Mouse (Mus musculus) ovary, postnatal 10 days (tissue): ENCODE results near the gene Zfp36l2.

Experiments
- DNase-seq: peaks from one replicate; pipeline ENCODE4 v3.0.0; 2022; ENCODE audit warnings: low spot score

The Zfp36l2 gene

GRCm38 (mm10) chr17:84176446-84176845, 11.3 kb downstream of the Zfp36l2 start:
- DNase-seq = no peak

DNA sequence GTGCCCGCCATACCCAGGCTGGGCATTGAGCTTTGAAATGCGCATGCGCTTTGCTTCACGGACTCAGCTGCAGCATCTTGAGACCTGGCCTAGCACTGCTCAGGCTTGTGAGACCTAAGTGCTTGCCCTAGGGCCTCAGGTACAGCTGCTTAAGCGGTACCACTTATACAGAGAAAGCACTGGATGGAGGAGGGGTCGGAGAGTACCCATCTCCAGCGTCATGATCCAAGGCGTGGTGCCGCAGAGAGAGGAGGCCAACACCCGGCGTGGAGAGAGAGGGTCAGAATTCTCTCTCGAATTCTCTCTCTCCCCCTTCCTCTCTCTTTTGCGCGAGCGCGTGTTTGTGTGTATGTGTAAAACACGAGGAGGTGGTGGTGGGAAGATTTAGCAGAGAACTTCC, 12.6 kb downstream of the Zfp36l2 start:
- no peak for DNase-seq

DNA sequence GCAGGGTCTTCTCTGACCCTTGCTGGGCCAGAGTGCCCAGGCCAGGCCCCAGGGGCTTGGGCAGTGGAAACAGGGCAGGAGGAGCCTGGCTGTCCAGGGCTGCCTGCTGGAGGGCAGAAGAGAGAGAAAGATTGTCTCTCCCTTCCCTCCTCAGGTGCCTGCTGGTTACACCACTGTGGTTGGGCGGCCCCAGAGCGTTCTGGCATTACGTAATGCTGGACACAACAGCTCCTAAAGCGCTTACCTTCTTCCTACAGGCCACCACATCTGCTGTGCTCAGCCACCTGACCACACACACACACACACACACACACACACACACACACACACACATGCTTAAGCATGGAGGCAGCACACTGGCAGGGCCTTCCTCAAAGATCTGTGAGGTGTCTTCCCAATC, 20.4 kb downstream of the Zfp36l2 start:
- DNase-seq = no peak

DNA sequence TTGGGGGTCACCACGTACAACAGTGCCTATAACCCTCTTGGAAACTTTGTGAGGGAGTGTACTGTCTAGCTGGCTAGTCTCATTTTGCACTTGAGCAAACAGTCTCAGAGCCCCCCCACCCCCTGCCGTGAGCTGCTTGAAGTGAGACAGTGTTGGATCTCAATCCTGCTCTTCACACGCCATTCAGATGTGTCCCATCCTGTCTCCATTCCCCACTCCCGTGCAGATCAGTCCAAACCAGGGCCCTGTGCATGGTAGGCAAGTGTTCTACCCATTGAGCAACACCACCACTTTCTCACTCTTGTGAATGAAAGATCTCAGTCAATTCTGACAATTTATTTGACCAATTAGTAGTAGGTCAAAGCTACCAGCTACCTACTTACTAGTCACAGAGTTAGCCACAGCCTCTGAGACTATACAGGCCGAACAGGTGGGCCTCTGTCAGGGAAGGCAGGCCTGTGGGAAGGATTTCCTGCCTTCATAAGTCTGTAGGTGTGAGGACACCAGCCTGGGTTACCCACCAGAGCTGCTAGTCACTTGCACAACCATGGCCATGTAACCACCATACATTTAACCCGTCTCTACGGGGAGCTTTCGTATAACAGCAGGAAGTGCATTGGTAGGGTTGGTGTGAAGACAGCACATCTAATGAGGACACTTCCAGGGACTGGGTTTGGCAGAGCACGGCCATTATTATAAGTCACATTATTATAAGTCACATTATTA, 21.4 kb downstream of the Zfp36l2 start:
- DNase-seq = no peak

- no peak for DNase-seq
Observed at GRCm38 (mm10) chr17:84165735-84166134, 22.0 kb downstream of the Zfp36l2 start.

- DNase-seq = no peak
Observed at GRCm38 (mm10) chr17:84164146-84164545, 23.6 kb downstream of the Zfp36l2 start.

- no peak for DNase-seq
Observed at GRCm38 (mm10) chr17:84163066-84163785, 24.5 kb downstream of the Zfp36l2 start.

- DNase-seq = no peak
Observed at GRCm38 (mm10) chr17:84162211-84162760, 25.5 kb downstream of the Zfp36l2 start.

GRCm38 (mm10) chr17:84161231-84161854, 26.4 kb downstream of the Zfp36l2 start:
- no peak for DNase-seq

DNA sequence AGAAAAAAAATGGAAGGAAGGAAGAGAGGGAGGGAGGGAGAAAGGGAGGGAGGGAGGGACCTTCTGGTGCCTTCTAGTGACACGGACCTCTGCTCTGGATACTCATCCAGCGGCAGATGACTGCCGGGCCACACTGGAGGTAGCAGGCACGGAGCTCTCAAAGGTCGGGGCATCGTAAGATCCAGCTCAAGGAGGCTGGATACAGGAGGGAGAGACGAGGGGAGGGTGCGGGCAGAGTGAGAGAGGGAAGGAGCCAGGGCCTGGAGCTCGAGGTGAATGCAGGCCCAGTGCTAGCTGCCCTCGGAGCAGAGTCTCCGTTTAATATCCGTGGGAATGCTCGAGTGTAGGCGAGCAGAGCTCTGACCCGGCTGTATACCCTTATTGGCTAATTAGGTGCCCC, 28.9 kb downstream of the Zfp36l2 start:
- DNase-seq = no peak

GRCm38 (mm10) chr17:84158461-84158795, 29.3 kb downstream of the Zfp36l2 start:
- no peak for DNase-seq

GRCm38 (mm10) chr17:84157743-84158460, 29.8 kb downstream of the Zfp36l2 start:
- DNase-seq = no peak

DNA sequence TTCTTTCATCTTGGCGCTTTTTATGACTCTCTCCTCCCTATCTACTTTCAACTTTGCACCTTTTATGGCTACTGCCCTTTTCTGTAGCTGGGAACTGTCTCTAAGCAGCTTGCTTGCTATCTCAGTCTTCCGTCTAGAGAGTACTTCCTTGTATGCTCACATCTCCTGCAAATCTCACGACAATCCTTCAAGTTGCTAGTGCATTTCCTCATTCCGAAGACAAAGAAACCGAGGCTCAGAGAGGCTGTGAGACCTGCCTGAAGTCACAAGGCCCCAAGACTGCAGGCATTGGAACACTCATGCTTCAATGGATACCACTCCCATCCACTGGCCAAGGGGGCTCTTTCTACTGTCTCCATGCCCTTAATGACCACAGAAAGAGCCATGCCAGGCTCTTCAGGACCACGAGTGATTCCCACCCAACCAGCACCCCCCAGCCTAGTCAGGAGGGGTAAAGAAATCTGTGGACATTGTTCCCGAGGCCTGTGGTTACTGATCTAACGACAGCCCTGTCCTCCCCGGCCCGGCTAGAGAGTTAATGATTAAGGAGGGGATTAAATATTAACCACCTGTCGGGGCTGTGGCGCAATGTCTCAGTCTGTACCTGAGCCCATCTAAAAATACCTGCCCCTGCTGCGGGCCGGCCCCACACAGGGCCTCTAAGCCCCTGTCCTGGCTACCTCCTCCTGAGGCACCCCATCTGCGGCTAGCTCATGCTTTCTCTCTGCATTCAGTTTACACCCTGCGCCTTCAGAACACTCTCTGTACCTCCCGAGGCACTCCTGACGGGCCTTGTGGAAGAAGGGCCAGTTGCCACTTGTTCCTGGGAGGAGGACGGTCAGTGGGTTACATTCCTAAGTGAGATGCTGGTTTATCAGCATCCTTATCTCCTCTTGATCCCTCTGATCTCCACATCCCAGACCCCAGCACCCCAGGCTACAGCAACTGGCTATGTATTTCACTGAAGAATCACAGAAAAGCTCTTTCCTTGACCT, 30.7 kb downstream of the Zfp36l2 start:
- no peak for DNase-seq

DNA sequence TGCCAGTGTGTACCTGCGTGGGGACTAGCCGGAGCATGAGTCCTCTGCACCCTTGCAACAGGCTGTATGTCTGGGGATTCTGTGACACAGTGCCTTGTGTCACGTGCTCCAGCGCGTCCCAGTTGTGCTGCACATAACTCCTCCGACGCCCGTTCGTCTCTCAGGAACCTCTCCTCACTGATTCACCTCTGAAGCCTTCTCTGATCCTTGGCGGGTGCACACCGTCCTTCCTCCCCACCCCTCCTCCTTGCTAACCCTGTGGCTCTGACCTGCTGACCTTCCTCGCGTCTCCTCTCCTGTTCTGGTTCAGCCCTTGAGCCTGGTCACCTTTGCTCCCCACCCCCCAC, 31.5 kb downstream of the Zfp36l2 start:
- no peak for DNase-seq

DNA sequence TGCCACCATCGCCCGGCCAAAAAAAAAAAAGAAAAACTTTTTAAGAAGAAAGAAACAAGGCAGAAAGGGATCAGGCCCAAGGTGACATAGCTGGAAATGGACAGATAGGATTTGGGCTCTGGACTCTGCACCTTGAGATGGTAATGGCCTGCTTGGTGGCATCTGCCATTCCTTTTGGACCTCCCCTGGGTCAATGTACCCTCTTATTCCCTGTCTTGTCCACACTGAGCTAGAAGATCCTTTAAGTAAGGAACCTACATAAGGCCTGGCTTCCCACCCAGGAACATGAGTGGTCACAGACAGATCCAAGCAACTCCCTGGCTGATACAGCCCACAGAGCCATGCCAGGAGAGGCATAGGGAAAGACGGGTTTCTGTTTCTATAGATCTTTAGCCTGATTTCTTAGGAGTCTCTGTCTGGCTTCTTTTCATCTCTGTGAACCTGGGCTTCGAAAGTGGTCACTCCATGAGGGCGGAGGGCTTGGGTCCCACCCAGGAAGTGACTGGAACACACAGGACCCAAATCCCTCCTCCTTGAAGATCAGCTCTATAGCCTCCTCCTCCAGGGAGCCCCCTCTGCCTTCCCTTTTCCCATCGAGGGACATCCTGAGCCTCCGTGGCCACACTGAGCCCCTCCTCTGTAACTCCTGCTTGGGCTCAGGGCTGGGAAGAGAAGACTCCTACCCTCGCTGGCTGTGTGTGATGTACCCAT, 32.1 kb downstream of the Zfp36l2 start:
- no peak for DNase-seq

DNA sequence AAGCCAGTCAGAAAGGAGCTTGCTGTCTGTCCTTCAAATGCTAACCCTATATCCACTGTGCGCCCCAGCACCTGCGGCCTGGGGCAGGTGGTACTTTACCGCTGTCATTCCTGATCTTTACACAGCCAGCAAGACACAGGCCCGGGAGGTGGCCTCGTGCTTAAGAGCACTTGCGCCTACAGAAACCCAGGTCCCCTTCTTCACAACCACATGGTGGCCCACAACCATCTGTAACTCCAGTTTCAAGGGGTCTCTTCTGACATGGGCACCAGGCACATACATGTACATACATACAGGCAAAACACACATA, 32.8 kb downstream of the Zfp36l2 start:
- DNase-seq = no peak

GRCm38 (mm10) chr17:84154302-84155028, 33.3 kb downstream of the Zfp36l2 start:
- no peak for DNase-seq

- no peak for DNase-seq
Observed at GRCm38 (mm10) chr17:84152976-84153786, 34.6 kb downstream of the Zfp36l2 start.
